Mouse (Mus musculus): Measurements from ENCODE around the gene Mymk. TPM values are rescaled to one million over a fixed set of nuclear protein-coding genes. Genes with fewer than 3 reads are reported as not detected.

Gene Mymk
- polyA plus RNA-seq, 1 experiment from 2014 or later: 0.29 TPM

DNA sequence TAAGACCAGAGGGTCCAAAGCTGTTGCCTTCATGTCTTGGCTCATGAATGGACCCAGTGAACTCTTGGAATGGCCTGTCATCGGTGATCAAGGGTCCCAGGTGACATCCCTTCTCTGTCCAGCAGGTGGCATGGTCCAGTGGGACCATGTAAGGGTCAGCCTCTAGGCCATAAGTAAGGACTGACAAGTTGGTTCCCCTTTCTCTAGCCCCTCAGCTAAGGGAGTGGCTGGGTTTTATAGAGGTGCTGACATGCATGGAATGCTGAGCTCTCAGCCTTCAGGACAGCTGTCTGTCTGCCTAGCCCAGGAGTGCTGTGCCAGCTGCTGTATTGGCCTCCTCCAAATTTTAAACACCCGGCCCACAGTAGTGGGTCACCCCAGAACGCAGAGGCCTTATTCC is 3.5 kb upstream of the Mymk start:
- Histone ChIP-seq H3K4me3 (no peak overlapping the region), H3K36me3 (no peaks in the 10 kb centered on the region), H3K27me3 (ENCODE audit: insufficient read depth, poor library complexity, severe bottlenecking) (peaks cover 49% of the 10 kb centered on the region; the same call in 1 of the 2 replicates), H3K27ac (no peak overlapping the region), H3K4me1 (replicated peaks) (peaks cover 48% of the 10 kb centered on the region), H3K9me3 (no peaks in the 10 kb centered on the region)
- DNase-seq (ENCODE audit: low spot score): peak; percentile 49
- WGBS: 73% methylated on average over 3 of the region's 3 CpGs

DNA sequence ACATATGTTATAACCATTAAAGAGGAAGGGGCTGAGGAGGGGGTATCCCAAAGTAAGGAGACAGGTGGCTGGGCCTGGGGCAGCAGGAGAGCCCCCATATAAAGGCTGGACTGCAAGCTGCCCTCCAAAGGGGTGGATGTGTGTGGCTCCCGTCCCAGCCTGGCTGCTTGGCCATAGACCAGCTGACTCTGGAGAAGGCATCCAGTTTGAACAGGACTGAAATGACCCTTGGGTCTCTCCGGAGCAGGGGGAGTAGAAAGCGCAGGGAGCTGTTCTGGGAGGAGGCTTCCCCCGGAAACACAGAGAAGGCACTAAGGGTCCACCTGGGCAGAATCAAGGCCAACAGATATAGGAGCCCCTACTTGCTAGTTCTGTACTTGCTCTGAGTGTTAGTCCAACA is 2.8 kb upstream of the Mymk start:
- 84% methylated on average over 4 of the region's 4 CpGs for WGBS
- Histone ChIP-seq H3K4me3 (no peak overlapping the region), H3K27ac (no peak overlapping the region), H3K4me1 (replicated peaks) (peaks cover 47% of the 10 kb centered on the region), H3K27me3 (ENCODE audit: insufficient read depth, poor library complexity, severe bottlenecking) (peaks cover 46% of the 10 kb centered on the region; the same call in 1 of the 2 replicates), H3K36me3 (no peaks in the 10 kb centered on the region), H3K9me3 (no peaks in the 10 kb centered on the region)
- no peak for DNase-seq (ENCODE audit: low spot score)

DNA sequence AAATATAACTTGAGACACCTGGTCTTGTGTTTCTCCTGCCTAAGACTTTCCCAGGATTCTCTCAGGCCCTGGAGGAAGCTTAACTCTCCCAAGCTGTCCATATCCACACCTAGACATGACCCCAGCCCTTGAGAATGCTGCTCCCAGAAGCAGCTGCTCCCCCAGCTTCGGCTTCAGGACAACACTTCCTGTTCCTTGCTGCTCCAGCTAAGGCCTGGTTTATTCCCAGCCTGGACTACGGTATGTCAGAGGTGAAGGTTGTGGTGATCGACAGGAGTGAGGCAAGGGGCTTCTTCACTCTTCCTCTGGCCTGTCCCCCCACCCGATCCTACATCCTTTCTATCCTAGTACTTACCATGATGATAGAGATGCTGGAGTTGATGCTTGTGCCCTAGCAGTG is 1.4 kb upstream of the Mymk start:
- 75% methylated on average over 4 of the region's 4 CpGs for WGBS
- Histone ChIP-seq H3K36me3 (no peaks in the 10 kb centered on the region), H3K27me3 (ENCODE audit: insufficient read depth, poor library complexity, severe bottlenecking) (peaks cover 35% of the 10 kb centered on the region; the same call in 1 of the 2 replicates), H3K9me3 (no peaks in the 10 kb centered on the region), H3K4me3 (no peak overlapping the region), H3K4me1 (replicated peaks) (peaks cover 46% of the 10 kb centered on the region), H3K27ac (no peak overlapping the region)
- DNase-seq (ENCODE audit: low spot score): no peak

DNA sequence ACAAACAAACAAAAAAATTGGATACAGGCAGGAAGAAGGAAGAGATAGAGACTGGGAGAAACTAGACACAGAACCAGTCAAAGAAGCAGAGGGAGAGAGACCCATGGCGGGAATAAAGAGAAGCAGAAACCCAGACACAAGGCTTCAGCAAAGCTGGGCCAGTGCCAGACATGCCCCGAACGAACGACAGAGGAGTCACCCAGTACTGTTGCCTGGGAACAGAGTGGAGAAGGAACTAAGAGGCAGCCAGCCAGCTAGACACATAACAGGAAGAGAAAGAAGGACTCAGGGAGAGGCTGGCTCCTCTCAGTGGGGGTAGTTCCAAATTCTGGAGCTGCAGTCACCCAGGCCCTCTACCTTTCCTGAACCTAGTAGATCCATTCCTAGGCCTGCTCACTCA is 842 bp downstream of the Mymk start:
- WGBS: 61% methylated on average over 4 of the region's 4 CpGs
- peaks cover 40% of the 10 kb centered on the region for H3K4me1 ChIP-seq (replicated peaks)
- peak overlapping the region; percentile 53; the same call in 1 of the 2 replicates for H3K27ac ChIP-seq
- H3K27me3 ChIP-seq (ENCODE audit: insufficient read depth, poor library complexity, severe bottlenecking): peaks cover 33% of the 10 kb centered on the region; the same call in 1 of the 2 replicates
- no peak overlapping the region for H3K4me3 ChIP-seq
- H3K9me3 ChIP-seq: no peaks in the 10 kb centered on the region
- no peaks in the 10 kb centered on the region for H3K36me3 ChIP-seq
- DNase-seq (ENCODE audit: low spot score): no peak

DNA sequence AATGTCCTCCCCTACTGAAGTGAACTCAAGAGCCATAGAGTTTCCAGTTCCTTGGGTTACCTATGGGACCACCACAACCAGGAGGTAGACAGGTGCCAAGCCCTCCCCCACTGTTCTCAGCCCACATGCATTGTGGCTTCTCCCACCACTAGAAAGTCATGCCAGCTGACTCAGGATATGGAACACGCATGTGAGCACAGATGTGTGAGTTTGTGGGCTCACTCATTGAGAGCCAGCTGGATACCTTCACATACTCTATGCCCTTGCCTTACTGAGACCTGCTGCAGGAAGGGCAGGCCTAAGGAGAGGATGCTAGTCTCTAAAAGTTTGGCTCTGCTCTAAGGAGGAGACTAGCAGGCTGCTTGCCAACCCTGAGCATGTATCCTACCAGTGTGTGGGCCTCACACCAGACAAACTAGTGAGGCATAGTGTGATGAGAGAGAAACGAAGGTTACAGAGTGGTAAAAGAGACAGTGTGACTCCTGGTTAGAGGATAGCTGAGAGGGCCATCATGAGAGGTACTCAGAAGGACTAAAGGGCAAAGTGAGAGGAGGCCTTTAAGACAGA is 1.6 kb downstream of the Mymk start:
- no peak for DNase-seq (ENCODE audit: low spot score)
- peak overlapping the region; percentile 46; the same call in 1 of the 2 replicates for H3K27ac ChIP-seq

DNA sequence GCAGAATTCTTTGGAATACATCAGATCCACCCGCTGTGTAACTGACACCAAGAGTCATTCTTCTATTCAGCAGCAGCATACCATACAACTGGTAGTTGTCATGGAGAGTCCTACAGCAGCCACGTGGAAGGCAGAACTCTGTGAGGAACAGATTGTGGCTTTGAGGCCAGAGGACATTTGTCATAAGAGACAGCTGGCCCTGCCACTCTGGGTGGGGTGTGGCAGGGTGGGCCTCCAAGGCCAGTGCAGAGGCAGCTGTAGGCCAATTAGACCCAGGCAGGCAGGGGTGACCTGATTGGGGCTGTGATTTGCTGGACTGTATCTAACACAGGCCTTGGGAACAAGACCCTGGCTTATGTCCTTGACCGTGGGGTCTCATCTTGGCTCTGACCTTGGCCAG is 2.3 kb downstream of the Mymk start:
- peak overlapping the region; percentile 46; the same call in 1 of the 2 replicates for H3K27ac ChIP-seq
- peaks cover 26% of the 10 kb centered on the region; the same call in 1 of the 2 replicates for H3K27me3 ChIP-seq (ENCODE audit: insufficient read depth, poor library complexity, severe bottlenecking)
- H3K9me3 ChIP-seq: peaks cover 6% of the 10 kb centered on the region; the same call in 1 of the 2 replicates
- DNase-seq (ENCODE audit: low spot score): peak; percentile 48
- H3K4me3 ChIP-seq: no peak overlapping the region
- no peaks in the 10 kb centered on the region for H3K36me3 ChIP-seq
- peaks cover 40% of the 10 kb centered on the region for H3K4me1 ChIP-seq (replicated peaks)
- 40% methylated on average over 3 of the region's 3 CpGs for WGBS

More for the DNA sequence above, 1.6 kb downstream of the Mymk start:
- Histone ChIP-seq H3K27me3 (ENCODE audit: insufficient read depth, poor library complexity, severe bottlenecking) (peaks cover 29% of the 10 kb centered on the region; the same call in 1 of the 2 replicates), H3K36me3 (no peaks in the 10 kb centered on the region), H3K9me3 (no peaks in the 10 kb centered on the region), H3K4me3 (no peak overlapping the region), H3K4me1 (replicated peaks) (peaks cover 40% of the 10 kb centered on the region)
- WGBS: 89% methylated on average over 2 of the region's 2 CpGs

DNA sequence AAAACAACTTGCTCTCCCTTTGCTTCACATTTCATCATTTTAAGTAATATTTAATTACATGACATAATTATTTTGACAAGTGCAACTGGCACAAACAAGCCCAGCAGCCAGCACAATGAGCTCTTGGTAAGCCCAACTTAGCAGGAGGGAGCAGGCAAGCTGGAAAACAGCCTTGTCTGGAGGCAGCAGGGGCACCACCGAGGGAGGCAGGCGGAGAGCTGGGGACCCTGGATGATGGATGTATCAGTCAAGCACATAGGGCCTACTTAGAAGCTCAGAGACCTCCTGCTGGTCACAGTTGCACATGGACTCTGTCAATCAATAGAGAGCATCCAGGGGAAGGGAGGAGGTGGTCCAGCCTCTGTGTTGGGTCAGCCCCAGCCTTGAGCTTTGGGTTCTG is 4.0 kb downstream of the Mymk start:
- H3K27ac ChIP-seq: no peak overlapping the region
- 56% methylated on average over 2 of the region's 2 CpGs for WGBS

DNA sequence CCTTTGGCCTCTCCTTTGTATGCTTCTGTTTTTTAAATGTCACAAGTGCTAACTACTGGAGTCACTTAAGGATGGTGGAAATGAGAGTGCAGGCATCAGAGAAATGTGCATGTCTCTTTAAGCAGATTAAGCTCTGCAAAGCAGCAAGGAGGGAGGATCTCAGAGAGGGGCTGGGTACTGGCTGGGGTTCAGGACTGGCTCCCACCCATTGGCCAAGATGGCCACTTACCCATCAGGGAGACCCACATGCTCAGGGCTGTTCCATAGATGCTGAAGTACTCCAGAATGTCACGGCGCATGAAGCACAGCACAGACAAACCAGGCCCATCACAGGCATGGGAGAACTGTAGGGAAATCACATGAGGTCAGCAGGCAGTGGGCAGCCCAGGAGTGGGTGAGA is 4.9 kb downstream of the Mymk start:
- peaks cover 17% of the 10 kb centered on the region; the same call in 1 of the 2 replicates for H3K27me3 ChIP-seq (ENCODE audit: insufficient read depth, poor library complexity, severe bottlenecking)
- DNase-seq (ENCODE audit: low spot score): no peak
- peaks cover 7% of the 10 kb centered on the region; the same call in 1 of the 2 replicates for H3K9me3 ChIP-seq
- no peak overlapping the region for H3K4me3 ChIP-seq
- WGBS: 95% methylated on average over 2 of the region's 2 CpGs
- peaks cover 36% of the 10 kb centered on the region for H3K4me1 ChIP-seq (replicated peaks)
- H3K27ac ChIP-seq: no peak overlapping the region
- H3K36me3 ChIP-seq: no peaks in the 10 kb centered on the region

More for the DNA sequence above, 4.0 kb downstream of the Mymk start:
- Histone ChIP-seq H3K36me3 (no peaks in the 10 kb centered on the region), H3K27me3 (ENCODE audit: insufficient read depth, poor library complexity, severe bottlenecking) (peaks cover 21% of the 10 kb centered on the region; the same call in 1 of the 2 replicates), H3K9me3 (peaks cover 7% of the 10 kb centered on the region; the same call in 1 of the 2 replicates), H3K4me3 (no peak overlapping the region), H3K4me1 (replicated peaks) (peaks cover 35% of the 10 kb centered on the region)
- DNase-seq (ENCODE audit: low spot score): no peak

DNA sequence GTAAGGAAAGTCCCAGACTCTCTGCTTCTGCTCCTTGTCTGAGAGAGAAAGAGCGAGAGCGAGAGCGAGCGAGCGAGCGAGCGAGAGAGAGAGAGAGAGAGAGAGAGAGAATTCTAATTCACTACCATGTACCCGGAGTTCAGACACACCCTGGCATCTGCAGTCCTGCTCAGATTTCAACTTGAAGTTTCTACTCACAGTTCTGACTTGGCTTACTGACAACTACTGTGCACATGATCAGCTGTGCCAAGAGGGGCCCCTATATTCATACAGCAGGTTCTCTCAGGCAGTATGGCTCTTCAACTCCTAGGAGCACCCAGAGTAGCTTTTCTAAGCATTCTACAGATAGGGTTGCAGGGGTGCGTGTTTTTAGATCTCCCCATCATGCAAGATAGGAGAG is 12.8 kb downstream of the Mymk start:
- WGBS: 93% methylated on average over 9 of the region's 9 CpGs
- H3K9me3 ChIP-seq: no peaks in the 10 kb centered on the region
- no peaks in the 10 kb centered on the region for H3K36me3 ChIP-seq
- no peak overlapping the region for H3K27ac ChIP-seq
- peaks cover 3% of the 10 kb centered on the region; the same call in 1 of the 2 replicates for H3K27me3 ChIP-seq (ENCODE audit: insufficient read depth, poor library complexity, severe bottlenecking)
- H3K4me1 ChIP-seq (replicated peaks): peaks cover 7% of the 10 kb centered on the region; the same call in 1 of the 2 replicates
- H3K4me3 ChIP-seq: no peak overlapping the region
- no peak for DNase-seq (ENCODE audit: low spot score)

DNA sequence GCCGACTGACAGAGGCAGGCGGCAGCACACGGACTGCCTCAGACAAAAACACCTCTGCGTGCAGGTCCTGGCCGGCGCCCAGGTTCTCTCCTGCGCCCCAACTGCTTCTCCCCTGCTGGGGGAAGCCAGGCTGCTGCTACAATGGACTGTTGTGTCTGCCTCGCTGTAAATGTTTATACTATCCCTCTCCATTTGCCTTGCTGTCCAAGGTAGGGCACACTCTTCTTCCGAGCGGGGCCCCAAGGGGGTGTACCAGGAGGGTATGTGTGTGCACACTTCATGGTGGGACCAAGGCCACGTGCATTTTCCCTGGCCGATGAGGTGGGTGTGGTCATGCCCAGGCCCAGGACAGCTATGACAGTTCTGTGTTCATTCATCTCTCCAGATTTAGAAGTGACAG is 13.2 kb downstream of the Mymk start:
- Histone ChIP-seq H3K27ac (no peak overlapping the region), H3K36me3 (no peaks in the 10 kb centered on the region), H3K4me3 (no peak overlapping the region), H3K9me3 (no peaks in the 10 kb centered on the region), H3K27me3 (ENCODE audit: insufficient read depth, poor library complexity, severe bottlenecking) (peaks cover 3% of the 10 kb centered on the region; the same call in 1 of the 2 replicates), H3K4me1 (replicated peaks) (peaks cover 7% of the 10 kb centered on the region; the same call in 1 of the 2 replicates)
- 61% methylated on average over 12 of the region's 12 CpGs for WGBS
- DNase-seq (ENCODE audit: low spot score): no peak

DNA sequence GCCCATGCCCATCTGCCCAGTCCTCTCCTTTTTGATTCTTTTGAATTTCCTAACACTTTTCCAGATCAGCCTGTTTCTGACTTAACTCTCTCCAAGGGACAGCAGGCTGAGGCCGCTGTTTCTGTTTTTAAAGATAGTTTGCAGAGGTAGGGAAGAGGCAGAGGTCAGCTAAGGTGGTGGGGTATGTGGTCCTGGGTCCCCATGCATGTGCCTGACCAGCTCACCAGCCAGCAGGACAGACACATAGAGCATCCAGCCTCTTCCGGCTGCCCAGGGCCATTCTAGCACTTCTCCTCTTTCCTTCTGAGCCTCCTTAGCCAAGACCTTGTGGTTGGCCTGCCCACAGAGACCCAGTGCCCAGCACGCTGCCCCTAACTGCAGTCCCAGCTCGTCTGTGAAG is 13.7 kb downstream of the Mymk start:
- WGBS: 74% methylated on average over 4 of the region's 4 CpGs

DNA sequence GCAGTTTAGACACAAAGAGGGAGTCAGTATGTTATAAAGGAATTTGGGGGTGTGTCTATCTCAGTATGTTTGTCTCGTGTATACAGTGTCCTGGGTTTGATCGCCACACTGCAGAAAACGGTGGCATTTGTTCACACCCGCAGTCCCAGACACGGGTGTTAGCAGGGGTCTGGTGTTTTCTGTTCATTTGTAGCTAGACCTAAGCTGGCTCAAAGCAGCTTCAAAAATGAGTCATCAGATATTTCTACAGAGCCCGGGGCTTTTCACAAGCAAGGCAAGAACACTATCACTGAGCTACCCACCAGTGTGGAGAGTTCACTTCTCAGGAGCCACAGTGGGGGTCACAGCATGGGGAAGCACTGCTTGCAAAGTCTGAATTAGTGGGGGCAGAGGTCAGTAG is 22.6 kb downstream of the Mymk start:
- WGBS: 28% methylated on average over 6 of the region's 6 CpGs
- H3K4me3 ChIP-seq: no peak overlapping the region
- H3K4me1 ChIP-seq (replicated peaks): peaks cover 7% of the 10 kb centered on the region
- H3K27ac ChIP-seq: no peak overlapping the region
- DNase-seq (ENCODE audit: low spot score): peak; percentile 15
- peaks cover 43% of the 10 kb centered on the region for H3K27me3 ChIP-seq (ENCODE audit: insufficient read depth, poor library complexity, severe bottlenecking)
- no peaks in the 10 kb centered on the region for H3K36me3 ChIP-seq
- no peaks in the 10 kb centered on the region for H3K9me3 ChIP-seq

More for the DNA sequence above, 13.7 kb downstream of the Mymk start:
- peaks cover 7% of the 10 kb centered on the region; the same call in 1 of the 2 replicates for H3K4me1 ChIP-seq (replicated peaks)
- no peaks in the 10 kb centered on the region for H3K9me3 ChIP-seq
- H3K27ac ChIP-seq: no peak overlapping the region
- H3K4me3 ChIP-seq: no peak overlapping the region
- no peak for DNase-seq (ENCODE audit: low spot score)
- H3K27me3 ChIP-seq (ENCODE audit: insufficient read depth, poor library complexity, severe bottlenecking): peaks cover 3% of the 10 kb centered on the region; the same call in 1 of the 2 replicates
- no peaks in the 10 kb centered on the region for H3K36me3 ChIP-seq

DNA sequence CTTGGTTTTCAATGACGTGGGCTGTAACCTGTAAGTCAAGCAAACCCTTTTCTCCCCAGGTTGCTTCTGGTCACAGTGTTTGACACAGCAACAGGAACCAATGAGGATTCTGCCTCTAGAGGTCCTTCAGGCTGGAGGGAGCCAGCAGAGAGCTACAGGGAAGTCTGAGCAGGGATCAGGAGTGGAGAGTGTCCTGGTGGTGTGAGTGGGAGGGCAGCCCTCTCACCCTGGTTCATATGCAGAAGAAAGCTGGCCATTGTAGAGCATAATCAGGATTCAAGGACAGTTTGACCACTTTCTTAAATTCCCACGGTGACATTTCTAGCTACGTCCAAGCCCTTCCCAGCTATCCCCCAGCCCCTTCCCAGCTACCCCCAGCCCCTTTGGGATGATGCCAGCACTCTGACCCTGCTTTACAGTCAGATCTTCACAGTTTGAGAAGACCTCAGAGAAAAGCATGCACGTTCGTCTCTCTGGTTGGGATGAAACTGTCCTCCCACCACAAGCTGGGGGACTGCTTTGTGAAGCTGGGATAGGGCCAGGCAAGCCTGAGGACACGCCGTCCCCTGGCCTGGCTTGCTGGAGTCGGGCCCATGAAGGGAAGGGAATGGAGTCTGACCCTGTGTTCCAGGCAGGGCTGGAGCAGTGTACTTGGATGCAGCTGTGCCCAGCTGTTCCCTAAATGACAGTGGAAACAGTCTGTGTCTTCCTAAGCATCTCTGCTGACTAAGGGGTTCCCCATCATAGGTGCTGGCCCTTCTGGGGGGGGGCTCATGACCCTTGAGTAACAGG is 25.8 kb downstream of the Mymk start:
- WGBS: 74% methylated on average over 8 of the region's 8 CpGs
- H3K9me3 ChIP-seq: no peaks in the 10 kb centered on the region

More for the DNA sequence above, 25.8 kb downstream of the Mymk start:
- no peaks in the 10 kb centered on the region for H3K36me3 ChIP-seq
- peaks cover 56% of the 10 kb centered on the region for H3K27me3 ChIP-seq (ENCODE audit: insufficient read depth, poor library complexity, severe bottlenecking)
- H3K4me1 ChIP-seq (replicated peaks): peaks cover 12% of the 10 kb centered on the region
- DNase-seq (ENCODE audit: low spot score): no peak
- H3K4me3 ChIP-seq: no peak overlapping the region
- H3K27ac ChIP-seq: no peak overlapping the region

Data from hindbrain, embryonic 10.5 days (tissue).